Mouse (Mus musculus) testis, postnatal 14 days (tissue): ENCODE results near the gene Srsf3.

ENCODE experiments used
- DNase-seq: peaks from one replicate; pipeline ENCODE4 v3.0.0; 2021; ENCODE audit warnings: low spot score

The Srsf3 gene

DNA sequence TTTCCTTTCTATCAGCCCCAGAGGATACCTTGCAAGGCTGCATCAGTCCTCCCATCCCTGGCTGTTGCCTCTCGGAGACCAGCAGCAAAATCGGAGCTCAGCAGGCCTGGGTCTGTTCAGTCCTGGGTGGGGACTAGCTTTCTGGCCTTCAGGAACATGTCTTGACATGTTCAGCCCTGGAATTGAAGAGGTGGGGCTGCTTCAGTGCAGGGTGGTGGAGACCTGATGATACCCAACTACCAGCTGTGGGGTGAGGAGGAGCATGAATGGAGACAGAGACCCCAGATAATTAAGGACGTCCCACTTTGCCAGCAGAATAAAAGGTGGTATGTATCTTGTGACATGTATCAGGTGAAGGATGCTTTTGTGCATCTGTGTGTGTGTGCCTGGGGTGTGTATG, 58.3 kb downstream of the Srsf3 start, which contains the start of gene Cdkn1a:
Gene Cdkn1a, plus strand, starts transcription at position 201 of the 400 bp plus-strand sequence.
- DNase-seq, result no peak

DNA sequence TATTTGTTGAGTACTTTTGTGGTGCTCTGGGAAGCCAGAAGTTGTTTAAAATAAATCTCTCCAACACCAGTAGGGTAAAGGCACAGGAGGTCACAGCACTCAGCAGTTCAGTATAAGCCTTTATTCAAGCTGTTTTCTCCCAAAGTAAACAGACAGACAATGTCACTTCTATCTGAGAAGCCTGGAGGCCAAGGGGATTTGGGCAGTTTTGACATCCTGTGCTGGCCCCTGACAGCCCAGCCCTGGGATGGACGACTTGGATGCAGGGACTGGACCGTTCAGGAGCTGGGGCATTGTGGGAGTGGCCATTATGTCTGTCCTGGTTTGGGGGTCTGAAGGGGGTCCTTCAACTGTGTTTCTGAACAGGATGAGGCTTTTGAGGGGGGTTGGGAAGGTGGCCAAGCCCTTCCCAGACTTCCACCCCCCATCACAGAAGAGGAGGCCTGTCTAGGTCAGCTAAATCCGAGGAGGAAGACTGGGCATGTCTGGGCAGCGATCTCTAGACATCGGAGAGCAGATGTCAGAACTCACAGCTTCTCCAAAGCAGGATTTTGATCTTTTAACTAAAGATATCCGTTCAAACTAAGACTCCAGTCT, 59.0 kb downstream of the Srsf3 start:
- no peak for DNase-seq

DNA sequence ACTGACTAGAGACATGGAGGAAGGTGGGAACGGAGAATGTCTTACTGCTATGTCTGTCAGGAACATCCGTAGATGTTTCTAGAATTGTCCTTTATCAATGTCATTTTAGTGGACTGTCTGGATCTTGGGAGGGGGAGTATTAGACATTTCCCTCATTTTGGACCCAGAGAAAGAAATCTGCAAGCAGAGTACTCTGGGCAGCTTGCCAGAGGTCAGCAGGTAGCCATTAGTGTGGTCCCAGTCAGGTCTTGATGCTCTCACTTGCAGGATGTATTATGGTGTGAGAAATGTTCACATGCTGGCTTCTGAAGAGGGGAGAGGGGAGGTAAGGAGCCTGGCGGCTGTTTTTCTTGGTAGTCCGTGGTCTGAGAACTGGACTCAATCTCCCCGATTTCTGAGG, 60.1 kb downstream of the Srsf3 start:
- no peak for DNase-seq
